Mouse (Mus musculus) myocyte (in vitro differentiated cells): ENCODE data around the gene Krt16. TPM values are rescaled to one million over a fixed set of nuclear protein-coding genes. Genes with fewer than 3 reads are reported as not detected.

Experiments
- H3K27me3 ChIP-seq: one replicate; pipeline ENCODE4 v1.6.1; 2011; ENCODE audit not compliant: control insufficient read depth, insufficient read depth, insufficient read length
- H3K36me3 ChIP-seq: one replicate; pipeline ENCODE4 v1.6.1; 2011; ENCODE audit not compliant: control insufficient read depth, insufficient read depth
- H3K4me2 ChIP-seq: one replicate; pipeline ENCODE4 v1.6.1; 2011; ENCODE audit warnings: low read depth, control low read depth
- H3K4me3 ChIP-seq: one replicate; pipeline ENCODE4 v1.5.1; 2011; ENCODE audit warnings: mild to moderate bottlenecking, control low read depth, moderate library complexity
- H3K79me2 ChIP-seq: one replicate; pipeline ENCODE4 v1.6.1; 2011; ENCODE audit not compliant: control insufficient read depth, insufficient read depth
- H3ac ChIP-seq: one replicate; pipeline ENCODE4 v1.6.1; 2011; ENCODE audit not compliant: control insufficient read depth, insufficient read length
- CEBPB ChIP-seq: IDR thresholded peaks from 2 replicates; pipeline ENCODE4 v1.6.1; 2011; ENCODE audit warnings: mild to moderate bottlenecking, moderate library complexity; ENCODE audit not compliant: poor library complexity, insufficient read depth, severe bottlenecking
- E2F4 ChIP-seq: IDR thresholded peaks from one replicate; pipeline ENCODE4 v1.6.1; 2011; ENCODE audit warnings: mild to moderate bottlenecking, control low read depth, moderate library complexity; ENCODE audit not compliant: insufficient read depth
- MAX ChIP-seq: IDR thresholded peaks from one replicate; pipeline ENCODE4 v1.6.1; 2011; ENCODE audit warnings: low read depth, mild to moderate bottlenecking, control low read depth
- MYOD1 ChIP-seq, 3 experiments: IDR thresholded peaks; one replicate each; pipeline ENCODE4 v1.6.1; 2011; ENCODE audit warnings: control low read depth in 2 of 3, low read depth in 2 of 3, mild to moderate bottlenecking in 2 of 3, moderate library complexity in 1 of 3; ENCODE audit not compliant: insufficient read length in 2 of 3, control insufficient read depth in 1 of 3
- MYOG ChIP-seq, 3 experiments: IDR thresholded peaks; one replicate each; pipeline ENCODE4 v1.6.1; 2011; ENCODE audit warnings: control low read depth in 2 of 3, low read depth in 2 of 3, mild to moderate bottlenecking in 2 of 3; ENCODE audit not compliant: insufficient read length in 2 of 3, control insufficient read depth in 1 of 3, insufficient read depth in 1 of 3
- POLR2A ChIP-seq: IDR thresholded peaks from one replicate; pipeline ENCODE4 v1.6.1; 2011; ENCODE audit warnings: low read depth, mild to moderate bottlenecking, control low read depth, moderate library complexity; ENCODE audit not compliant: insufficient read length
- POLR2AphosphoS2 ChIP-seq: IDR thresholded peaks from one replicate; pipeline ENCODE4 v1.6.1; 2011; ENCODE audit warnings: low read depth, control low read depth; ENCODE audit not compliant: insufficient read length
- REST ChIP-seq: IDR thresholded peaks from one replicate; pipeline ENCODE4 v1.6.1; 2011; ENCODE audit warnings: mild to moderate bottlenecking, control low read depth, moderate library complexity; ENCODE audit not compliant: insufficient read depth, insufficient read length
- SRF ChIP-seq: IDR thresholded peaks from one replicate; pipeline ENCODE4 v1.6.1; 2011; ENCODE audit warnings: low read depth; ENCODE audit not compliant: control insufficient read depth, insufficient read length
- TCF12 ChIP-seq: IDR thresholded peaks from one replicate; pipeline ENCODE4 v1.6.1; 2011; ENCODE audit warnings: mild to moderate bottlenecking, control low read depth; ENCODE audit not compliant: poor library complexity, insufficient read depth, severe bottlenecking
- TCF3 ChIP-seq: IDR thresholded peaks from one replicate; pipeline ENCODE4 v1.6.1; 2011; ENCODE audit warnings: low read depth, control low read depth; ENCODE audit not compliant: insufficient read length
- USF1 ChIP-seq: IDR thresholded peaks from one replicate; pipeline ENCODE4 v1.6.1; 2011; ENCODE audit warnings: low read depth, mild to moderate bottlenecking, control low read depth, moderate library complexity
- polyA plus RNA-seq: library from polyadenylated mRNA; unstranded; fragments of >200 nt; fragmentation: generic; extraction: Trizol; gene quantifications from one replicate; pipeline ENCODE4 v1.2.1, GENCODE M21; 2012; ENCODE audit warnings: missing spikeins

The Krt16 gene
- polyA plus RNA-seq, 1 experiment: 0.10 TPM

GRCm38 (mm10) chr11:100262058-100262980 is 13.6 kb upstream of the Krt16 start:
- peaks cover 6% of the 10 kb centered on the region for H3K27me3 ChIP-seq

GRCm38 (mm10) chr11:100261235-100261605 is 12.5 kb upstream of the Krt16 start:
- Histone ChIP-seq H3ac (no peak overlapping the region), H3K4me2 (no peak overlapping the region), H3K4me3 (no peak overlapping the region), H3K27me3 (peaks cover 6% of the 10 kb centered on the region), H3K36me3 (no peaks in the 10 kb centered on the region), H3K79me2 (no peaks in the 10 kb centered on the region)
- TF ChIP-seq MAX (no peak), SRF (no peak), POLR2A (no peak), CEBPB (no peak), MYOG (IDR thresholded peaks at IDR 0.05; ENCODE audit: control insufficient read depth in 1 of 3, insufficient read depth in 1 of 3, insufficient read length in 2 of 3, low read depth in 2 of 3) (no peak), REST (no peak), E2F4 (no peak), TCF3 (no peak), POLR2AphosphoS2 (no peak), USF1 (no peak), TCF12 (no peak), MYOD1 (IDR thresholded peaks at IDR 0.05; ENCODE audit: control insufficient read depth in 1 of 3, insufficient read length in 2 of 3, low read depth in 2 of 3) (no peak)

More at GRCm38 (mm10) chr11:100262058-100262980, 13.6 kb upstream of the Krt16 start:
- H3K4me3 ChIP-seq: no peak overlapping the region
- H3K36me3 ChIP-seq: no peaks in the 10 kb centered on the region
- no peaks in the 10 kb centered on the region for H3K79me2 ChIP-seq
- H3K4me2 ChIP-seq: no peak overlapping the region
- TF ChIP-seq TCF12 (no peak), POLR2AphosphoS2 (no peak), CEBPB (no peak), TCF3 (no peak), SRF (no peak), MYOD1 (IDR thresholded peaks at IDR 0.05; ENCODE audit: control insufficient read depth in 1 of 3, insufficient read length in 2 of 3, low read depth in 2 of 3) (no peak), MYOG (IDR thresholded peaks at IDR 0.05; ENCODE audit: control insufficient read depth in 1 of 3, insufficient read depth in 1 of 3, insufficient read length in 2 of 3, low read depth in 2 of 3) (no peak), POLR2A (no peak), E2F4 (no peak), MAX (no peak), REST (no peak), USF1 (no peak)
- no peak overlapping the region for H3ac ChIP-seq

DNA sequence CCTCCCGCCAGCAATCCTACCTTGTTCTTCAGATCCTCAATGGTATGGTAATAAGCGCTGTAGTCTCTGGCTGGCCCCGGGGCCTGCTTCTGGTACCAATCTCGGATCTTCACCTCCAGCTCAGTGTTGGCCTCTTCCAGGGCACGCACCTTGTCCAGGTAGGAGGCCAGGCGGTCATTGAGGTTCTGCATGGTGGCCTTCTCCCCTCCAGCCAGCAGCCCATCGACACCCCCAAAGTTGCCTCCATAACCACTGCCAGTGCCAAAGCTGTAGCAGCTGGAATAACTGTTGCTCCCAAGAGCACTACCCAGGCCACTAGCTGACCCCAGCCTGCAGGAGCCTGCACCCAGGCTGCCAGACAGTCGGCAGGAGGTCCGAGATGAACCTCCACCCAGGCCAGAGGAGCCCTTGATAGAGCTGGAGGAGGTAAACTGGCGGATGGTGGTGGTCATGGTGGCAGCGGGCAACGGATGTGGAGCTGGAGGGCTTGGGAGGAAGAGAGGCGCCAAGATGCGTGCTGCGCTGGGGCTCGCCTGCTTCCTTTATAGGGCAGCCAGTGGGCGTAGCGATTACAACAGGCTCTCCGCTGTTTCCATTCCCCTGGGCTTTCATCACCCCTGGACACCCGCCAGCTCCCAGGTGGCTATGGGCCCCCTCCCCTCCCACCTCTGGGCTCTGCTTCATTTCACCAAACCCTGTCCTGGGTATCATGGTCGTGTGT is 12.0 kb upstream of the Krt16 start, which contains the start of gene Krt17:
TSS of gene Krt17 (minus strand) at position 516 of the 721 bp plus-strand sequence.
- no peaks in the 10 kb centered on the region for H3K36me3 ChIP-seq
- TF ChIP-seq SRF (no peak), POLR2AphosphoS2 (no peak), MYOG (IDR thresholded peaks at IDR 0.05; ENCODE audit: control insufficient read depth in 1 of 3, insufficient read depth in 1 of 3, insufficient read length in 2 of 3, low read depth in 2 of 3) (no peak), POLR2A (no peak), MAX (no peak), REST (no peak), TCF3 (no peak), MYOD1 (IDR thresholded peaks at IDR 0.05; ENCODE audit: control insufficient read depth in 1 of 3, insufficient read length in 2 of 3, low read depth in 2 of 3) (no peak), TCF12 (no peak), CEBPB (no peak), USF1 (no peak), E2F4 (no peak)
- H3K4me2 ChIP-seq: no peak within 1 kb of the TSS
- H3K4me3 ChIP-seq: no peak within 1 kb of the TSS
- peaks cover 6% of the 10 kb centered on the region for H3K27me3 ChIP-seq
- H3K79me2 ChIP-seq: no peaks in the 10 kb centered on the region
- no peak within 1 kb of the TSS for H3ac ChIP-seq

GRCm38 (mm10) chr11:100259079-100259478 is 10.4 kb upstream of the Krt16 start:
- TF ChIP-seq SRF (no peak), POLR2A (no peak), TCF3 (no peak)

More at GRCm38 (mm10) chr11:100259079-100259478, 10.4 kb upstream of the Krt16 start:
- H3K27me3 ChIP-seq: peaks cover 1% of the 10 kb centered on the region
- no peak overlapping the region for H3K4me2 ChIP-seq
- H3K79me2 ChIP-seq: no peaks in the 10 kb centered on the region
- no peak overlapping the region for H3ac ChIP-seq
- no peak overlapping the region for H3K4me3 ChIP-seq
- no peaks in the 10 kb centered on the region for H3K36me3 ChIP-seq
